Mouse (Mus musculus) c-Kit-positive CD71-positive TER-119-negative erythroid progenitor cells, embryonic 14.5 days (primary cell): ENCODE measurements around the gene Tgfbr2.

Experiments used
- DNase-seq: peaks from one replicate; pipeline ENCODE4 v3.0.0-alpha.2; 2013; ENCODE audit warnings: low read depth

Tgfbr2 gene

DNA sequence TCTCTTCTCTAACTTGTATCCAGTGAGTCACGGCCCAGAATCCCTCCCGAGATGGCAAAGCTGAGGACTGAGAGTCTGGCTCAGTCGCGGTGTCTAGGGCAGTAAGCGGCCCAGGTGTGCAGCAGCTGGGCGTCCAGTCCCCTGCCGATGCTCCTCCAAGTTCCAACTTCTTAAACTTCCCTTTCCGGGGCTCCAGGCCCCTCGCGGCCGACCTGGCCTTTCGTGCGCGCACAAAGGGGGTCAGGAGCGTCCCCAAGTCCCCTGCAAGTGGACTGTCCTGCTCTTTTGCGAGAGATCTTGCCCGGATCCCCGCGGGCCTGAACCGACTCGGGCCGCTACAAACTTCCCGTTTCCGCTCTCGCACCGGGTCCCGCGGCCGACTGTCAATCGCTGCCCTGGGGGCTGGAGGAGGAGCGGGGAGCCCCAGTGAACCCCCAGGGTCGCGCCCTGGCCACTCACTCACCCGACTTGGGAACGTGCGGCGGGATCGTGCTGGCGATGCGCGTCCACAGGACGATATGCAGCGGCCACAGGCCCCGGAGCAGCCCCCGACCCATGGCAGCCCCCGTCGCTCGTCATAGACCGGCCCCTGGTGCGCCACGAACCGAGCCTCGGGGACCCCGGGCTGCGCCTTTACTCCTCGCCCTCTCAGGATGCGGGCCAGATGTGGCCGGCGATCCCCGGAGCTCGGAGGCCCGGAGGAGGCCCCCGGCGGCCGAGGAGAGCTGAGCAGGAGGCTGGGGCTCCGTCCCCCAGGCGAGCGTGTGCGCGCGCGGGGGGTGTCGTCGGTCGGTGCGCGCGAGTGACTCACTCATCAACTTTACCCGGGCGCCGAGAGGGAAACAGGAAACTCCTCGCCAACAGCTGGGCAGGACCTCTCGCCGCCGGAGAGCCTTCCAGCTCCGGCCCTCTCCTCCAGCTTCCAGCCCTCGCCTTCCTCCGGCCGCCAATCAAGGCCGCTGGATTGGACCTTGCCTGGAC lies at the start of gene Tgfbr2:
Gene Tgfbr2 (minus strand): TSS at position 880 of the 981 bp plus-strand sequence.
- peak; percentile 36 for DNase-seq

DNA sequence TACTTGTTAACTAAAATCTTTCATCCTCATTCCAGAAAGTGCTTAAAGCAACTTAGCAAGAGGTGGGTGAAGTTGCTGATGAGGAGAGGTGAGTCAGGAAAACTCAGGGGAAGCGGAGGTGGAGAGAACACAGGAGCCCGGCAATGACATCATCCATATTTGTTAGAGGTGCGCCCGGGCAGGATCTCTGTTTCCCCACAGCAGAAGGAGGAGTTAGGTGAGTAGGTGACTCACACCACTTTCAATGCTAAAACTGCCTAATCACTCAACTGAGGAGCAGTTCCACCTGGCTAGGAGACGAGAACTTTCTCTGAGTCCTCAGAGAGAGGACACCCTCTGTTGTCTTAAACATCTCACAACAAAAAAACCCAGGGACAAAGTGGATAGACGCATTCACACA lies 48.2 kb upstream of the Tgfbr2 start:
- no peak for DNase-seq

DNA sequence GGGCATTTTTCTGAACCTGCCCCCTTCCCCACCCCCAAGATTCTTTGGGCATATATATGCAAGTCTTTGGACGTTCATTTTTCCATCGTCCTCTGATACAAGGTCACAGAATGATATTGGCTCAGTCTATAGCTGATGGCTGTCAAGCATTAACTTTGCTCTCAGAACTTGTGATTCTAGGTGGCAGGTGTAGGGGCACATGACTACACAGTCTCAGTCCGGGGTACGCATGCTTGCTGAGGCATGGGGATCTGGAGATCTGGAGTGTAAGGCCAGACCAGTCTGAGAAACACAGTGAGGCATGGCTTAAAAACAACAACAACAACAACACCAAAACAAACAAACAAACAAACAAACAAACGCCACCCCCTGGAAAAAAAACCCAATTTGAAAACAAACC lies 47.5 kb upstream of the Tgfbr2 start:
- DNase-seq, result no peak

DNA sequence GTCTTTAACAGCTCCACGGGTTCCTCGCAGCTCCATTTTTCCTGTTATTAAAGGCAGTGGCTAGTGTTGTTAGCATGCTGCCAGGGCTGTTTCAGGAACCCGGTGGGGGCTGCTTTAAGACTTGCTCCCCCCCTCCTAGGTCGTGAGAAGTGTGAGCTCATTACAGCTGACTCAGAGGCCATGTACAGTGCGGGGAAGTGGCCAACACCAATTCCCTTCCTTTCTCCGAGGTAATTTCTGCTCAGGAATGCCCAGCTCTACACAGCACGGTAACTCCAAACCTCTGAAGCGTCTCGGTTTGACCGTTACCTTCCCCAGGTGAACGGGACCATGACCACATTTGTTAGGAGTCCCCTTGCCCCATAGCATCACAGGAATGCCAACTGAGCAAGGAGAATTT lies 46.8 kb upstream of the Tgfbr2 start:
- no peak for DNase-seq

DNA sequence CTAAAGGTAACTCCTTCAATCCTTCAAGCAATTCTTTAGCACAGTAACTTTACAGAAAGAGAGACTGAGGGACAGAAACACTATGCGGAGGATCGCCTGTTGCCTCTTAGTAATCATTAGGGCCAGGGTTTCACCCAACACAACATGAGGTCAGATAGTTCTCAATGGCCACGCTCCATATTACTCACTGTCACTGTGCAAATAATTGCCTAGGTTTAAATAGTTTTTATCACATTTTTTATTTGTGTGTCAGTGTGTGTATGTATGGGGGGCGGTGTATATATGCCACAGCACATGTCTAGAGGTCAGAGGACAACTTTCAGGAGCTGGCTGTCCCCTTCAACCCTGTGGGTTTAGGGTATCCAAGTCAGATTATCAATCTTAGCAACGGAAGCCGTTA lies 46.4 kb upstream of the Tgfbr2 start:
- DNase-seq, result no peak

DNA sequence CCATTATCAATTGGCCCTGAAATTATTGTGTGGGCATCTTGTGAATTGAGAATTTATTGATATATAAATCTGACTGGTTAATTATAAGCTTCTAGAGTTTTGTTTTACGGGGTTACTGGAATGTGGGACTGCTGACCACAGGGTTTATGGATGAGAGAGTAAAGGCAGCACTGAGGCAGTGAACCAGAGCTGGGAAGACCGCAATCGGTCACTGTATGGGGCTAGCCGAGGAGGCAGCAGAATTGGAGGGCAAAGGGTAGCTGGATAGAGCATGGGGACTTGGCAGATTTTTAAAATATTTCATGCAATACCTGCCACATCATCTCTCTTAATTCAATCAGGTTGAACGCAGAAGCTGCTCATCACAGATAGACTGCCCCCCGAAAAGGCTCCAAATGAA lies 45.5 kb upstream of the Tgfbr2 start:
- DNase-seq, result no peak

DNA sequence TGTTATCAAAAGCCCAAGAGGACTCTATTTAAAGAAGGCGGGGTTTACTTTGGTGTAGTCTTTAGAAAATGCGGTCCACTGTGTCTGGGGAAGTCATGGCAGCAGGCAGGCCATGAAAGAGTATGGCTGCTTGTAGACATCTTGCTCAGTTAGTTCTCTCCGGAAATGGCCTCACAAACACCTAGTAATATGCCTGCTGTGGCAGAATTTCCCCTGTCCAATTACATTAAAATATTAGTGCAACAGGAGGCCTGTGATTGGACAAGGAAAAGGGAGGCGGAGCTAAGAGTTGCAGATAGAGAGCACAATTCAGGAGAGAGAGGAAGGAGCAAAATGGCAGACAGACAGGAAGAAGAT lies 45.0 kb upstream of the Tgfbr2 start:
- no peak for DNase-seq

DNA sequence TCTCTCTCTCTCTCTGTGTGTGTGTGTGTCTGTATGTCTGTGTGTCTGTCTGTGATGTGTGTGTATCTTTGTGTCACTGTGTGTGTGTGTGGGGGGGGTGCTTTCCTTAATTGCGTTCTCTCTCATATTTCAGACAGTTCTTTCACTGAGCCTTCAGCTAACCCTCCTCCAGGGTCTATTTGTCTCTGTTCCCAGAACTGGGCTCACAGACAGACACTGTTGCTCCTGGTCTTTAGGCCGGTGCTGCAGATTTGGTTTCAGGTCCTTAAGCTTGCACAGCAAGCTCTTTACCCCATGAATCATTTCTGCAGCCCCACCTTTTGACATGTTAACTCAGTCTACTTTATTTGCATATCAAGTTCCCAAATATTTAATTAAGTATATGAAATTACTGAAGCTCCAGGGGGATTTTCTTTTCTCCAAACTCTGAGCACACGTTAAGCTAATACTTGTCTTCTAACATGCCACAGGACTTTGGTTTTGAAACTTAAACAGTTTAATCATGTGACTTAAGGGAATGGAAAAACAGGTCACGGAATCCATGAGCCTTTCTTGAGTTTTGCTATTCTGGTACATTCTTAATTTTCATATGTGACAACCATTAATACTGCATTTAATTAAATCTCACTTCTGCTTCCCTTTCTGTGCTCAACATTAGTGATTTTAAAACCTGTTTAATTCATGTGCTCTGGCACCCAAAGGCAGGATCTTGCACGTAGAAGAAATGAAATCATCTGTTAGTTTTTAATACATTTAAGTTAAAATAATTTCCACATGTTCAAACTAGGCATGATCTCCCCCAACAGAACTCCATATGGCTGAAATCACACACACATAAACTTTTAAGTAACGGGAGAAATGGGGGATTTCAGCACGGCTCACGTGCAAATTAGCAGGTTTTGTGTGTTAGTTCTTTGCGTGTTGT lies 44.3 kb upstream of the Tgfbr2 start:
- DNase-seq, result no peak

DNA sequence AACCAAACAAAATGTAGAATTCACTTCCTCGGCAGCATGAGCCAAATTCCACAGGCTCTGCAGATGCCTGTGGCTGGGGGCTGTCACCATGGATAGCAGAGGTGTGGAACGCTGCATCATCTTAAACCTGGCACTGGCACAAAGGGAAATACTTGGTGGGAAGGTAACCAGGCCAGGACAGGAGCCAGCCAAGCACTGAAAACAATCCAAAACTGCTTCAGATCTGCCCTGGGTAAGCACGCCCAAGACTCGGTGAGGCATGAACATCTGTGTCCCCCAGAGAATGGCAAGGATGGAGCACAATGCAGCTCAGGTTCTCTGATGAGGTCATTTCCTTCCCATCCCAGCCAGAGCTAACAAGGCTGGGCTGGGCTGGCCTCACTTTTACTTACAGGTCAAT lies 43.6 kb upstream of the Tgfbr2 start:
- no peak for DNase-seq

DNA sequence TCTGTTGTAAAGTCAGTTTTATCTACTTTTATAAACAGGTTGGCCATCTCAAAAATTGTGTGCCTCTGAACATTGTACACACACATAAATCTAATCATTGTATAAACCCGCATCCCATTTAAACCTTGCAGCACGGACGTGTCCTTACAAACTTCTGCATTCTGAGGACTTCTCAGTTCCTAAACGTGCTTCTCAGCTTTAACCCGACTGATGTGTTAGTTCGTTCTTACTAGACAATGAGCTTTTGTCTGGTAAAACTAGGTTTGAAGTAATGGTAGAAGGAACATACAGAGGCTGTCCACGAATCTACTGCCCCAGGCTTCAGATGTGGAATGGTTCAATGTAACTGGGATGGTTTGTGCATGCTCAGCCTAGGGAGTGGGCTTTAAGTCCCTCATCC lies 41.9 kb upstream of the Tgfbr2 start:
- no peak for DNase-seq

DNA sequence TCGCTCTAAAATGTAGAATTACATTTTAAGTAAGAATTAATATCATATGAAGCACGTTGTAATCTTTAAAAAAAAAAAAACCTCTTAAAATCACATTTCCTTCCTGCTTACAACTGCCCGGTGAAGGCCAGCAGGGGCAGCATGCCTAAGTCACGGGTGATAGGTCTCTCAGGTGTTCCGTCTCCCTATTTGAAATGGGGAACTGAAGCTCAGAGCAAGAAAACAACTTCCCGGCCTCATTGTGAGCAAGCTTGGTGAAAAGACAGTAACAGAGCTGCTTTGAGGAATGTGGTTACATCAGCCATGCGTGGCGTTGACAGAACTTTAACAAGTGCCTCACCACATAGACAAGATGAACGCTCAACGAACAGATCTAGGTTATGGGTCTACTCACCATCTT lies 41.5 kb upstream of the Tgfbr2 start:
- no peak for DNase-seq

DNA sequence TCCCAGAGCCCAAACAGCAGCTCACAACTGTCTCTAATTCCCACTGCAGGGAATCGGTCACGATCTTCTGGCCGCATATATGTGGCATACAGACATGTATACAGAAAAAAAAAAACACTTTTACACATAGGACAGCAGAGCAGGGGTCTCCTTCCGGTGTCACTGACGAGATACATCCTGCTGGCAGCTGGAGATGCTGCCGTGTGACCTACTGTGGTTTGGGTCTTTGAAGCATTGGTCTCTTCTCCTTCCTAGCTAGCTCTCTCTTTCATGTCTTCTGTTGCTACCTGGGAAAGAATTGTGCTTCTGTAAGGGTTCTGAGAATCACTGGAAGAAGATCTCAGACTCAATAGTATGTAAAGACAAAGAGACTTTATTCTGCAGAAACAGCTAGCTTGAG lies 39.1 kb upstream of the Tgfbr2 start:
- DNase-seq, result no peak

DNA sequence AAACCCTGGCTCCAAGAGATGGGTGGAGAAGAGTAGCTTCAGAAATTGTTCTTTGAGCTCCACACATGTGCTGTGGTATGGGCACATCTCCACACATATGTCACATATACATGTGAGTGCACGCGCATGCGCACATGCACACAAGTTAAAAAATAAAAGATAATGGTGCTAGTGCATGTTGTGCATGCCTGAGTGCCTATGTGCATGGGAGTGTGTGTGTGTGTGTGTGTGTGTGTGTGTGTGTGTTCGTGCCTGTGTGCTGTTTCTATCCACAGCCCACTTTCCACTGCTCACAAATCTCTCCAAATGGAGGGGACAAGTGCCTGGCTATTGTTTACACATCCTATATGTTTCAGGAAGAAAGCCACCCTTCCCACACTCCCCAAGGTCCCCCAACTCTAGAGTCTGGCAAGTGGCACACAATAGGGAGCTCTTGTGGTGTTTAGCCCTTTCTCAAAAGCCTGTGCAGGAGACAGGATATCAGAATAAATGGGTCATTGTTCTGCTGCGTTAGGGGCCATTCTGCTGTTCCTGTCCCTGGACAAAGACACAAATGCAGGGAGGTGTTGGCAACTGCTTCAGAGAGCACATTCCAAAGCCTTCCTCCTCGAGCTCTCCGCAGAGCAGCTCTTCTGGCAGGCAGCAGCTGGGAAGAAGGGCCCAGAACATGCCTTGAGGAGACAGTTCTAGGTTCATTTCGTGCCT lies 37.9 kb upstream of the Tgfbr2 start:
- no peak for DNase-seq

DNA sequence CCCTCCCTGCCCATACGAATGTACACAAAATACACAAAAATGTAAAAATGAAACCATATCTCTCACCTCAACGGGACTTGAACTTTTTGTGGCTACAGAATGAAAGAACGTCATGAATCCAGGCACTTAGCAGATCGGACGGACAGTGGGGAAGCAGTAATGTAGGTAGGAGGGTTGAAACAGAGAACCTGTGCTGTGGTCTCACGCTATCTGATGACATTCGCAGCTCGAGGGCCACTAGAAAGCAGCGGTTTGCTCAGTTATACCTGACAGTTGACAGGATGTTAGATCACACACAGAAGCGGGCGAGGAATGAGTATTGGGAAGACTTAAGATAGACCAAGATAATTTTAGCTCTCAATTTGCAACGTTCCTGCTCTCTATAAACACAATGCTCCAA lies 36.9 kb upstream of the Tgfbr2 start:
- no peak for DNase-seq

DNA sequence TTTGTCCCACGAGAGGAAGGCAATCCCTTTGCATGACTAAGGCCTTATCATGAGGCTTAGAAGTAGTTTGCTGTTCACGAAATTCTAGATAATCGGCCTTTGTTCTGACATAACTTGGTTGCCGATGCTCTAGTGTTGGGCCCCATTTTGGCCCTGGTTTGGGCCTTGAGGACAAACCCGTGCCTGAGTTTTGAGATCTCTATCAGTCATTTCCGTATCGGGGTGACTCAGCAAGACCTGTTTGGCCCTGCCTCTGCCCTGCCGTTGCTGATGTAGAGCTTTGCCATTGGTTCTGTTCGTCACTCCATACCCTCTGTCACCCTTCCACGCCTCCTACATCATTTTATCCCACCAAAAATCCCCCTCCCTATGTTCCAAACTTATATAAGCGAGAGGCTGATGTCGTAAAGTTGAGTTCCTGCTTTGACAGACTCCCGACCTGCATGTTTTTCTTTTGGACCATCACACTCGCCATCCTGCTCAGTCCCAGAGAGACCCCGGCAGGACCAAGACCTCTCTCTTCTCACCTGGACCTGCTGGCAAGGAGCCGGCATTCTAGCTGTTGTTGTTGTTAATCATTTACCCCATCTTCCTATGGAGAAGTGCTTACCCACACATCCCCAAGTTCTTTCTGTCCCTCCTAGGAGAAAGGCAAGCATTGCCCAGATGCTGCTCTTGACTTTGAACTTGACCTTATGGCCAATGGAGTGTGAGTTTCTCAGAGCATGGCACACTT lies 33.2 kb upstream of the Tgfbr2 start:
- no peak for DNase-seq

DNA sequence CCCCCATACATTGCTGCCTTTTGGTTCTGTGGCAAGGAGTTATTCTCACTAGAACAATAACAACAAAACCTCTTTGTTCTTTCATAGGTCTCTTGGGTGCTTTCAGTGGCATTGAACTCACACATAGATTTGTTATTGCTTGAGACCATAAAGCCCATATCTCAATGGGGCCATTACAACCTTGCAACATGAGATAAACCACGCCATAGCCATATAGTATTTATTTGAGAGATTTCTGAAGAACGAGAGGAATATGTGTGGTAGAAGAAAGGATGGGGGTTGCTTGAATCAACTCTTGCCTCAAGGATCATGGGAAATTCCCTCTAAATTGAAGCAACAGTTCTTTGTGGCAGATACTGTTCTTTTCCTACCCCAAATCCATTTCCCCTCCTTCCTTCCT lies 31.7 kb upstream of the Tgfbr2 start:
- no peak for DNase-seq

DNA sequence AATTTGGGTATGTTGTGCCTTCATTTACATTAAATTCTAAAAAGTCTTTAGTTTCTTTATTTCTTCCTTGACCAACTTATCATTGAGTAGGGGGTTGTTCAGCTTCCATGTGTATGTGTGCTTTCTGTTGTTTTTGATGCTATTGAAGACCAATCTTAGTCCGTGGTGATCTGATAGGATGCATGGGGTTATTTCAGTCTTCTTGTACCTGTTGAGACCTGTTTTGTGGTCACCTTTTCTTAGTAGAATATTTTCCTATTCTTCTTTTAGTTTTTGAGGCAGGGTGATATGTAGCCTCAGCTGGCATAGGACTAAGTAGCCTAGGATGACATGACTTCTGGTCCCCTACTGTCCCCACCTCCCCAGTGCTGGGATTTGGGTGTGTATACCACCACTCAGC lies 28.5 kb upstream of the Tgfbr2 start:
- no peak for DNase-seq

DNA sequence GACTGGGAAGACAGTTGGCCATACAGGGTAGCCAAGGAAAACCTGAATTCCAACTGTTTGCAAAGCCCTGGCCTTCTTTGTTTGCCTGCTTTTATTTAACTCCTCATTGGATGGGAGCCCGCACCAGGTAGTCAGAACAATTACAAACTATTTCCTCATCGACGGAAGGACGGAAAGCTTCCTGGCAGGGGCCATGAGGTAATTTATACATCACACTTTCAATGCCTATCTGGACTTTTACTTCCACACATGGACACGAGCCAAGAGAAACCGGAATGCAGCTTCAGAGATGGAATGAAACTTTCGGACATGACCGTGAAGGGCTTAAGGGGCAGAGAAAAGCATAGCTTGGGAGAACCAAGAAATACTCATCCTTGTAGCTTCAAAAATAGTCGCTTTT lies 24.0 kb upstream of the Tgfbr2 start:
- no peak for DNase-seq

DNA sequence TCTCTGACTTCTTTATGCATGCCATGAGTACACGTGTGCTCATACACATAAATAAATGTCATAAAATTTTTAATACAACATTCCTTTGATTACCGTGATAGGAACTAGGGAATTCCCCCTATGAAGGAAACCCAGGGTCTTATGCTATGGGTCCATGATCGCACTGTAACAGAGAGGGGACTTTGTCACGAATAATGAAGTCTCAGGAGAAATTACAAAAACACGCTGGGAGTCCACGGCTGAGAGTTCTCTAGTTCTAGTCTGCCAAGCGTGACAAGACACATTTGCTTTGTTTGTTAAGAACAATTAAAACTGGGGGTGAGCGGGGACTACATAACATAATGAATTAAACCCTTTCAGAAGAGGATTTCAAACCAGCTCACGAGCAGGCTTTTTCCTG lies 23.3 kb upstream of the Tgfbr2 start:
- no peak for DNase-seq

DNA sequence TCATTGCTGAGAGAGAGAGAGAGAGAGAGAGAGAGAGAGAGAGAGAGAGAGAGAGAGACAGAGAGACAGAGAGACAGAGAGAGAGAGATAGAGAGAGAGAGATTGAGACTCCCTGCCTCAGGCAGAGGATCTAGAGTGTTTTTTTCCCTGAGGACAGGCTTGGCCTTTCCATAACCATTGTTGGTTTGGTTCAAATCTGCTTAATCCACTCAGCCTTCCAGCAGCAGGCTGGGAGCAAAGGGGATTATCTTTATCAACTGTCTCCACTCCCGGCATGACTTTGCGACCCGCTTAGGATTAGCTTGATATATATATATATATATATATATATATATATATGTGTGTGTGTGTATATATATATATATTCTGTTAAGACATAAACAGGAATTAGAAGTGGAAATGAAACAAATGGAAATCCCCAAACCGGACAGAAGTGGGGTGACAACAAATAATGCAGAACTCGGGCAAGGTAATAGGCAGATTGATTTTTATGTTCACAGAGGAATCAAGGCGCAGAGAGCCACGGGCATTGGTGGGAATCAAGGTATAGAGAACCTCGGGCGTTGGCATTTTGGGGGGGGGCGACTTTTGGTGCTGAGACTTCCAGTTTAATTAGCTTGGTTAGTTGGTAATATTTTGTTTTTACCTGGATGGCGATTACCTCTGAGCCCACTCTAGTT lies 22.5 kb upstream of the Tgfbr2 start:
- DNase-seq, result no peak

DNA sequence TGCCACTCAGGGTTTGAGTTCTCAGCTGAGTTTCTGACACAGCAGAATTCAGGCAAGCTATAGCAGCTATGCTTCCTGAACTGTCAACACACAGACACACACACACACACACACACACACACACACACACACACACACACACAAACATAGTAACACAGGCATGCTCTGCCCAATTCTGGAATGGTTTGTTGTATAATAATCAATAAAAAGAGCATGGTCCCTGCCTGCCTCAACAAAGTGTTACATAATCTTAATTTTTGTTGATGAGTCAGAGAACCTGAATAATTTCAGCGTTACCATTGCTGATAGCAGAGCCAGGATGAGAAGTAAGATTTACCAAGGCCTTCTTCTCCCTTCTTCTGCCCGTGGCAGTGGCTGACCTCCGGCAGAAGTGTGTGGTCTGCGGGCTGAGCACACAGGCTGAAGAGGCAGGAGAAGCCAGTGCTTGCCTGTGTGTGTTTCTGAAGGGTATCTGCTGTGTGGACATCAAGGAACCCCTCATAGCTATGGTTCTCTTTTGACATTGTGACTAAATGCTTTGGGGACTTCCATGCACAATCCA lies 18.8 kb upstream of the Tgfbr2 start:
- DNase-seq, result no peak
